Mouse (Mus musculus) layer of hippocampus, adult 8-10 months (tissue): ENCODE measurements around the gene Gm9903. TPM values are rescaled to one million over a fixed set of nuclear protein-coding genes. Genes with fewer than 3 reads are reported as not detected.

Source experiments
- DNase-seq, 2 experiments: peaks; one replicate each; pipeline ENCODE4 v3.0.0; 2022; ENCODE audit warnings: low spot score in 2 of 2
- total RNA-seq, 4 experiments: library from RNA; stranded (reverse); gene quantifications; 2 replicates each; pipeline ENCODE4 v1.2.4; 2022

Gene Gm9903
- total RNA-seq, 4 experiments from 2014 or later = 0.61 to 1.1 (median 0.89) TPM

DNA sequence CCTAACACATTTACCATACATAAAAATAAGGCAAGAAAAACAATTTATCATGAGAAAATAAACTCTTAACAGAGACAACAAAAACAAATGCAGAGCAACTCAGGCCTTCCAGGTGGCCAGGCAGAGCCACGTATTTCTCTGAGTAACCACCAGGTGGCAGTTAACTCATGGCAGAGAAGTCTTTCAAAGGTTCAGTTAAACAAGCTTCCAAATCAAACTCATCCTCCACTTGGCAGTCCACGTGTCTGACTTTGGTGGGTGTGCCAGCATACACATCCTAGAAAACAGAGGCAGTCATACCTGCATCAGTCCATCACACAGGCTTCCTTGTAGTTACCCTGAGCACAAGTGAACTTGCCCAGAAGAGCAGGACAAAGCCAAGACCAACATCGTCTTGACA is 10.9 kb downstream of the Gm9903 start:
- peak; percentile 38 to 55 for DNase-seq

DNA sequence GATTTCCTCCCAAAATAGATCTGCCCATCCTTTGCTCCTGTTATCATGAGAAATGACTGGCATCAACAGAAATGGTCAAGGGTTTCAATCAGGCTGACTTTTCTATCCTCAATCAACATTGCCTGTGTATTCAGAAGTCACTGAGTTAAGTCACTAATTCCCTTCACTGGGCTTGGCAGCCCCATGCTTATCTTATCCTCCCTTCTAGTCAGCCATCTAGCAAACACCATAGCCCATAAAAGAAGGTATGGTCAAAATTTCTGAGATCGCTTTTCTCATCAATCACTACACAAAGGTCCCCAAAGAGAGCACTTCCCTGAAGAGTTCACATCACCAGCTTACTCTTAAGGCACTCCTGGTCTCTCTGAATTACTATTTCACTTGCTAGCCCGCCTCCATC is 21.3 kb downstream of the Gm9903 start:
- DNase-seq = no peak

DNA sequence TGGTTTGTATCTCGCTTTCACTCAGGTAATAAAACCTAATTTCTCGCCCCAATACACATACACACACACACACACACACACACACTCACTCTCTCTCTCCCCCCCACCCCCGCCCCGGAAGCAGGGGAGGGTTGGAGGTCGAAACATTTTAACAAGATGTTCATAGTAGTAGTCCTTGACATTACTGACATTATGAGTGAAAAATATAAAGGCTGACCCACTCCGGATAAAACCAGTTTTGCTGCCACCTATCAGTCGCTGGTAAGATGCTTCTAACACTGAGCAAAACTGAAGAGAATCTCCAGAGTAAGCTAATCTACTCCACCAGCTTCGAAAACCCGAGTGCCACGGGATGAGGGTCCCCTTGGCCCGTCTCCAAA is 21.8 kb downstream of the Gm9903 start:
- no peak for DNase-seq

DNA sequence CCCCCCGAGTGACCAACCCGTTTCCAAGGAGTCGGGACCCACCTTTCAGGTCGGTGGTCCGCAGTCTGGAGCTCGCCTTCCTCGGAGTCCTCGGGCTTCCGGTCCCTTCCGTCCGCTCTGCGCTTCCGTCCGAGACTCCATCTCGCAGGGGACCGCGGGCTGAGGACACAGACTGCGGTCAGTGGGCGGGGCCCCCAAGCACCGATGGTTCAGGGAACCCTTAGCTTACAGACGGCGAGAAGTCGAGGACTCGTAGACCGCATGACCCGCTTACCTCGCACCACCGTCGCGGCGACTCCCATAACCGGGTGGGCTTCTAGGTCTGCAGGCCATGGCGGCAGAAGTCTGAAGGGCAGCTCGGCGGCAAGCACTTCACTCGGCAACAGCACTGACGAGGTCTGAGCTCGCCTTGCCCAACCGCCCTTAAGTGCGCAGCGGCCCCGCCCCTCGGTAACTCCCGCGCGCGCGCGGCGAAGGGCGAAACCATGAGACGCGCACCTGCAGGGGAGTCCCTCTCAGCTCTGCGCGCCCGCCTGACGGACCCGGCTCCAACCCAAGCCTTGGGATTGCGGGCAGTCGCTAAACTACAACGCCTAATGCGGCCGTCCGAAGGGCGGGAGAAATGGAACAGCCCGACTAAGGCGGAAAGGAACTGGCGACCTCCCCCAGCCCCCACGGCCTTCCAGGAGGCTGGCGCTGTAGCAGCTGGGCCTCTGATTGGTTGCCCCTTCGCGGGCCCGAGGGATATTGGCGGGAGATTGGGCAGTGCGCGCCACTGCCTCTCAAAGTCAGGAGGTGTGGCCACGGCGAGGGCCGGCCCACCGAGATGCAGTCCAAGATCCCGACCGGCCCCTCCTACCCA is 22.4 kb downstream of the Gm9903 start, which contains the start of gene Slbp:
Gene Slbp (minus strand): TSS at position 654 of the 862 bp plus-strand sequence.
- DNase-seq = peak; percentile 94 to 96

DNA sequence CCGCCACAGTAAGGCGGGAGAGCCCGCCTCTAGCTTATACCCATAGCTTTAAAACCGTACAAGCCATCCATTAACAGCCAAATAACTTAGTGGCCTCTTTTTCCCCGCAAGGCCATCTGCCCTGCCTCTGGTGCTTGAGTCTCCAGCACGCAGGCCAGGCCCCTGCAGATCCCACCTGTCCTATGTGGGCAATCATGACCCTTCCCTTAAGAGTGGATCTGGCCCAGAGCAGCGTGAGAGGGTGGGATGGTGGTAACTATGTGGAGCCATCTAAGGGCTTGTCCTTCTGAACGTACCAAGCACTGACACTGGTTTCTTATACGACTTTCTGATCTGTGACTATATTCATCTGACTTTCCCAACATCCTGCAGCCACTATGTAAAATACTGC is 23.1 kb downstream of the Gm9903 start:
- DNase-seq = no peak

DNA sequence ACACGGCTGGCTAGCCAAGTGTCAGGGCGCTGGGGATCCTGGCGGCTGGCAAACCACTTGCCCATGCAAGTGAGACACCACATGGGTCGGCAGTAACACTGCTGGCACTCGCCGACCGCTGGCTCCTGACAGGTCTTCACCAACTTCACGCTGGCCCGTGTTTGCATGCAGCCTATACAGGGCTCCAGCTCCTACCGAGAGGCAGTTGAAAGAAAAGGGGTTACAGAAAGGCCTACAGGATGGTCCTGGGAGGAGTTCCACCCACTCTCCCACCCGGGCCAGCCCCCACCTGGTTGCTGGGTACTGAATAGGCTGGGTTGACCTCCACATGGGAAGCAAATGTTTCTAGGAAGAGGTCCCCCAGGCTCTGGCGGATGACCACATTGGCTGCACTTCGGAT is 24.7 kb downstream of the Gm9903 start:
- DNase-seq = no peak

DNA sequence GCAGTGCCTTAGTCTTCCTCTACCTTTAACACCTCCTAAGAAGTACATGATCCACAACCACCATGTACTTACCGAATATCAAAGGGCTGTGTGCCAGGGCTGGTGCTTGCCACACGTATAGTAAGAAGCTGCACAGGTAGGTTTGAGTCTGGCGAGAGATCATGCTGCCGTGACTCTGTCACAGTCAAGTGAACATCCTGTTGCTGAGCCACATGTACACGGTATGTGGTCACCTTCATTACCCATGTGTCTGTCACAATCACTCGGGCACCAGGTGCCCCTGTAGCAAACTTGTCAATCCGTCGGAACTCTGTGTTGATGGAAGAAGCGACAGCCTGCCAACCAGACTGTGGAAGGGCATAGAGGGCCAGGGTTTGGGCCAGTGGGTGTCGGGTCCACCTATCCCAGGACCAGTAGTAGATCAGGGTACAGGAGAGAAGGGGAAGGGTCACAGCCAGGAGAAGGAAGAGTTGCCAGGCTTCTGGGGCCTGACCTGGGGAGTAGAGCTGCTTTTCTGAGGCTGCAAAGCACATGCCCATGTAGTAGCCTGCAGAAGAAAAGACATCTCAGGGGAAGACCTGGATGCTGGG is 25.6 kb downstream of the Gm9903 start:
- DNase-seq = no peak

DNA sequence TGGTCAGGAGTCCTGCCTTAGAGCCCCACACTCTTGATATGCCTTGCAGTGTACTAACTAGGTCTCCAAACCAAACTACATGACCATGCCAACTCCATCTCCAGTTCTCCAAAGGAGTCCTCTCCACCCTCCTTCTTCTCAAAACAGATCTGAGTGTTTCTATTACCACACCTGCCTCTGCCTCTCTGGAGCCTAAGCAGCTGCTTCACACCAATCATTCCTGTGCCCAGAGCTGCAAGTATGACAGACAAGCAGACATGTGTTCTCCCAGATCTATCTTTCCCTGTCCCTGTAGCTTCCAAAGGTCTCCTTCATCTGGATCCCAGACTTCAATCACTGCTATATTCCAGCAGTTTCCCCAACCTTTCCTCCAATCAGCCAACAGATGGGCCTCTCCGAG is 27.0 kb downstream of the Gm9903 start:
- no peak for DNase-seq

DNA sequence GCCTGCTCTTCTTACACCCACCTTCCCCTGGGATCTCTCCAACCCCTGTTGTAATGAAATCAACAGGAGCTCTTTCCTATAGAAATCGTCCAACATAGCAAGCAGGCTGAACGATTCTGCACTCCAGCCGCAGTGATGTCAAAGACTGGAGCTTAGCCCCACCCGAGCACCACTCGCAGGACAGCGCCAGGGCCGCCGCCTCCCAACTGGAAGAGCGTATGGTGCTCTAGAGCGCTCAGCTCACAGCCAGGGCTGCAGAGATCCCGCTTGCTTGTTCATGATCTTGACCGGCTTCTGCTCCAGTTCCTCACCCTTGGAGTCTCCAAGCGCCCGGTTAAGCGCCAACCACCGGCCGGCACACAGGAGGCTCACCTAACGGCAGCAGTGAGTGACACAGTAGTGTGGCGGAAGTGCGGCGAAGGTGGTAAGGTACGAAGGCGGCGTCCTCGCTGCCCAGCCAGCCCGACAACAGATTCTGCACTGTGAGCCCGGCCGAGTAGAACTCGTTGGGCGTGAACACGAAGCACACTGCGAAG is 27.6 kb downstream of the Gm9903 start:
- DNase-seq = no peak

DNA sequence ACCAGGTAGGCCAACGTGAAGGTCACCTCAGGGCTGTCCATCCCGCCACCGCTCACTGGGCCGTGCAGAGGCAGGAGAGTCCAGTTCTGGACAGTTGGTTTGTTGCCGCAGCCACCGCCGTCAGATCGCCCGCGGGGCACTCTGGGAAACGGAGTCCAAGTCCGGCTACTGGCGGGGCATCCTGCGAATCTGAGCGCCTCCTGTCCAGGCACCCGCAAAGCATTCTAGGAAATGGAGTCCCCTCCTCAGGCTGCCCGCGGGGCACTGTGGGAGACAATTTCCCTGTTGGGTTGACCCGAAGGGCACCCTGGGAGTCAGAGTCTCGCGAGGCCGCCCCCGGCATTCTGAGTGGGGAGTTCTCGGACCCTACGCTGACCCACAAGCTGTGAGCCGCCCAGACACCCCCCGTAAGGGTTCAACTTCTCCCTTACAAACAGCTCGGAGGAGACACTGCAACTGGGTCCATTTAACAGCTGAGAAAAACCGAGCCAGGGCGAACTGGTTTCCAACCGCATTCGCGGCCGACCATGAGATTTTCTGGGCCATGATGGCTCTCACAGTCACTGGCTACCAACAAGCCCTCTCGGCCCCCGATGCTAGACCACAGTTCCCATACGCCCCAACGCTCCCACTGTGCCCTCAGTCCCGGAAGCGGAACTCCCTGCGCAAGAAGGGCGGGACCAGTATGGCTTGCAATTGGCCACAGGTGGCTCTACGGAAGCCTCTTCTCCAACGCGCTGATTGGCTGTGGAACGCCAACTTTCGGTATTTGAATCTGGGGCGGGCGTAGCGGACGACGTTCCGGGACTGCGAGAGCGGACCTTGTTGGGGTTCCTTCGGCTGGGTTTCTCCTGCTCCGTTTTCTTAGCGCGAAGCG is 28.3 kb downstream of the Gm9903 start, which contains the start of the genes Tacc3 and Tmem129:
Gene Tacc3 (plus strand): TSS at position 342 of the 877 bp plus-strand sequence.
Gene Tmem129 (minus strand): TSS at position 630 of the 877 bp plus-strand sequence.
- peak; percentile 98 to 99 for DNase-seq

DNA sequence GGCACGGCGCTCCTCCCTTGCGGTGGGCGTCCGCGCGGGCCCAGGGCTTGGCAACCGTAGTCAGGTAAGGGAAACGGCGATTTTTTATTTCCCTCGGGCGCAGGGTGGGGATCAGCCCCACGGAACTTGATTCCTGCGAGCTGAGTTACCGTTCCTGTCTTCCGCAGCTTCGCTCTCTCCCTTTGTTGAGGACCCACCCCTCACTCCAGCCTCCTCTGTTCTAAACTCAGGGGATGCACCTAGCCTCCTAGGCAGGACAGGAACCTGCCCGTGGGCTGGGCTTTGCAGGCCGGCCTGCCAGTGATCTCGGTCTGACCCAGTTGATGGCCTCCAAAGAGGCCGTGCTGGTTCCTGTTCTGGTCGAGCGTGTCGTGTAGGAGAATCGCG is 28.9 kb downstream of the Gm9903 start:
- no peak for DNase-seq

DNA sequence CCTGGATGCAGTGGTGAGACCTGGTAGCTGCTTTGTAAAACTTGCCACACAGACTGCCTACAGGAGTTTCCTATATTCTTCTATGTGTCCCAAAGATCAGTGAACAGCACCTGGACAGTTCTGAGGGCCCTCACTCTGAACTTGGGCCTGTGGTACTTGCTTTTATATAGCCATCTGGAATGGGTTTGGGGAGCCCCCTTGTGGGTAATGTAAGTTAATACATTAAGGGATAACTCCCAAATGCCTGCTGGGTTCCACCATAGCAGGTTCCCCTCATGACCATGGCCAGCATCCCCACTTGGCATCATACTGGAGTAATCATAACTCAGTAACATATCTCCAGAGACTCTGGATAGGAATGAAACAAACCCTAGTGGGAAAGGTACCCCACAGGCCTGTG is 38.5 kb downstream of the Gm9903 start:
- no peak for DNase-seq

DNA sequence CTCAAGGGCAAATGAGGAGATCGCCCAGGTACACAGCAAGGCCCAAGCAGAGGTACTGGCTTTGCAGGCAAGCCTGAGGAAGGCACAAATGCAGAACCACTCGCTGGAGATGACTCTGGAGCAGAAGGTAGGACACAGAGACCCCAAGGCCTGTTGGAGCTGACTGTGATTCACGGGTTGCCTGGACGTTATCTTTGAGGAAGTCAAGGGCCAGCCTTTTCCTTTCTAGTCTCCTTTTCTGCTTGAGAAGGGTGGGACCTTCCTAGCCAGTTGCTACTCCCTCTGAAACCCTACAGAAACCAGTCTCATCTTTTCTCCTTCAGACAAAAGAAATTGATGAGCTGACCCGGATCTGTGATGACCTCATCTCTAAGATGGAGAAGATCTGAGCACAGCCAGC is 41.9 kb downstream of the Gm9903 start:
- DNase-seq = no peak

DNA sequence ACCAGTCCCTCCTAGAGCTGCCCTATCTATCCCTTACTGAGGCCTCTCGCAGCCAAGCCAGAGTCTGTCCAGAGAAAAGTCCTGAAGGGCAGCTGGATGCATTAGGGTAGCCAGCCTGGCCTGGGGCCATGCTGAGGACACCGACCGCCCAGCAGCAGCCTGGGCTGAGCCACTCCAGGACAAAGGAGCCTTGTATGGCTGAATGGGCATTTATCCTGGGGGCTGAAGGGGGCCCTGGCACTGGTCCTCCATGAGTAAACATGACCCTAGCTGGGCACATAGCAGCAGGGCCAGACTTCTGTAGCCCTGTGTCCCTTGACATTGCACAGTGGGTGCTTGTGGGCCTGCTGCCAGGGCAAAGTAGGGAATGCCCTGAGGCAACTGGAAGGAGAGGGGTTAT is 44.7 kb downstream of the Gm9903 start:
- peak; percentile 68 to 81 for DNase-seq

DNA sequence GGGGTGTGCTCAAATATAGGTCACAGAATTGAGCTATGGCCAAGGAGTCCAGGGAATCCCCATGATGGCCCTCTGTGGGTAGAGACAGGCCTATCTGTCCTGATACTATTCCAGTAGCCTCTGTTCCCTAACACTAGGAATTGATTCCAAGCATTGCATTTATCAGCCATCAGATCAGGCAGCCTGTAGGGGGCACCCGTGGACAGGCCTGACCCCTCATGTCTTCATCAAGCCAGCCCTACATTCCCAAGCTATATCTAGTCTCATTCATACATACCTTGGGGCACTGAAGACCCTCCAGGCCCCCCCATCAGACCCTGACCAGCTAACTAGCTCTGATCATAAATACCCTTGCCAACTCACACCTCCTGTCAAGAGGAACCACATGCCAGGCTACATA is 46.2 kb downstream of the Gm9903 start:
- peak in 1 of 2 experiments; percentile 77 for DNase-seq

DNA sequence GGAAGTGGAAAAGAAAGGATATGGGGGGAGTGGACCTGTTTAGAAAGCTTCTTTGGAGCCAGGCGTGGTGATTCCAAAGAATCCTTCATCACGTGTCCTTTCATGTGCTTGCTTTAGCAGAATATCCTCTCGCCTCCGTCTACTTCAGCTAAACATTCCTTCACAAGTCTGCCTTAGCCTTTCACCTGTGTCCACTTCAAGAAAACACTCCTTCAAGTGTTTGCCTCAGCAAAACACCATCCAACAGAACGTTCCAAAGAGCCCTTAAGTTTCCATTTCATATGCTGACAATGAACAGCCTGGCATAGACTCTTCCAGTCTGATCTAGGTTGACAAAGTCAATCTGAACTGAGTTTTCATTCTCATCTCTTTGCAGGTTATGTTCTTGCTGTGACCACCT is 48.5 kb downstream of the Gm9903 start:
- DNase-seq = no peak

DNA sequence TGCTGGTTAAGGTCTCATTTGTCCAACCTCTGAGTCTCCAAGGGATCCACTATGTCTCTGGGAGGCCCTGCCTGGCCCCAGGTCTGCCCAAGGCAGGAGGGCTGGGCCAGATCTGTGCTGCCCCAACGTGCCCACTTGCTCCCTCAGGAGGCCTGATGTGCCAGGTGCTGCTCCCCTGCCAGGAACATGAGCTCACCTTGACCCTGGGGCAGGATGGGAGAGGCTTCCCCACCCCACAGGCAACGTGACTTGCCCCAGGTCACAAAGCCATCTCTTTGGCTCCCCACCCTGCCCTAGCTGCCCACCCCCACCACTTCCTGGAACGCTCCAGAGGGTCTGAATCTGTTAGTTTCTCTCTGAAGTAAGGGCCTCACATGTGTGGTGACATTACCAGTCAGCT is 51.3 kb downstream of the Gm9903 start:
- DNase-seq = no peak
